Mouse (Mus musculus) G1E (cell line): ENCODE results near the gene Cyp26b1.

Experiments used
- CTCF ChIP-seq: IDR thresholded peaks from 2 replicates; pipeline ENCODE4 v1.5.1; 2012; ENCODE audit warnings: low read depth, low read length, inconsistent platforms, mixed read lengths
- GATA1 ChIP-seq: IDR thresholded peaks from 2 replicates; pipeline ENCODE4 v1.6.1; 2012; ENCODE audit warnings: borderline replicate concordance, low read length, inconsistent platforms, mixed read lengths
- POLR2AphosphoS5 ChIP-seq: IDR thresholded peaks from 2 replicates; pipeline ENCODE4 v1.6.1; 2012; ENCODE audit warnings: low read depth, low read length, inconsistent platforms; ENCODE audit not compliant: insufficient replicate concordance
- TAL1 ChIP-seq: conservative IDR thresholded peaks from 2 replicates; pipeline ENCODE4 v1.6.1; 2012; ENCODE audit warnings: low read depth, low read length, inconsistent platforms, mixed read lengths

GRCm38 (mm10) chr6:84613561-84613960 lies 19.9 kb upstream of the Cyp26b1 start:
- TF ChIP-seq CTCF (no peak), GATA1 (no peak), TAL1 (no peak), POLR2AphosphoS5 (no peak)
